Mouse (Mus musculus) heart, embryonic 16.5 days (tissue): Measurements from ENCODE around the gene Abca5. TPM values are rescaled to one million over a fixed set of nuclear protein-coding genes. Genes with fewer than 3 reads are reported as not detected.
A peak's percentile ranks its signal among the peaks of the same experiment; 100 is the strongest.
"Not testable (repeated sequence)": the region's sequence is repeated elsewhere in the genome, so short reads cannot be mapped to it uniquely, and the experiment has no call there.

Source experiments
- ATAC-seq: fragments of 200-750 bp; cut with Nextera tagmentation; replicated peaks from 2 replicates; pipeline ENCODE4 v1.8.0; 2017; ENCODE audit warnings: moderate number of reproducible peaks; ENCODE audit not compliant: insufficient read depth, low FRiP score; ENCODE audit errors: extremely low read depth
- H3K27ac ChIP-seq: fragments of 300-500 bp; sonication (generic); 2 replicates; pipeline ENCODE4 v1.5.1; 2014; ENCODE audit warnings: mild to moderate bottlenecking, low read length, control low read depth, moderate library complexity
- H3K27me3 ChIP-seq: fragments of 300-500 bp; sonication (generic); 2 replicates; pipeline ENCODE4 v1.6.1; 2014; ENCODE audit warnings: low read length, mixed read lengths; ENCODE audit not compliant: control insufficient read depth, insufficient read depth
- H3K36me3 ChIP-seq: fragments of 300-500 bp; sonication (generic); 2 replicates; pipeline ENCODE4 v1.6.1; 2014; ENCODE audit not compliant: control insufficient read depth, insufficient read depth
- H3K4me1 ChIP-seq: fragments of 300-500 bp; sonication (generic); 2 replicates; pipeline ENCODE4 v1.6.1; 2014; ENCODE audit warnings: low read length, mixed read lengths; ENCODE audit not compliant: control insufficient read depth, insufficient read depth
- H3K4me2 ChIP-seq: fragments of 300-500 bp; sonication (generic); 2 replicates; pipeline ENCODE4 v1.6.1; 2014; ENCODE audit warnings: low read depth, mild to moderate bottlenecking, control low read depth, low read length
- H3K4me3 ChIP-seq: fragments of 300-500 bp; sonication (generic); 2 replicates; pipeline ENCODE4 v1.5.1; 2014; ENCODE audit warnings: mild to moderate bottlenecking, control low read depth, low read length
- H3K9ac ChIP-seq: fragments of 300-500 bp; sonication (generic); 2 replicates; pipeline ENCODE4 v1.6.1; 2014; ENCODE audit warnings: low read length, control low read depth
- H3K9me3 ChIP-seq: fragments of 300-500 bp; sonication (generic); replicated peaks from 2 replicates; pipeline ENCODE4 v1.6.1; 2016; ENCODE audit warnings: low read length; ENCODE audit not compliant: control insufficient read depth
- WGBS: fragments of 180-500 bp; shearing (Covaris S2); extraction: QIAGEN DNeasy Blood & Tissue Kit; methylation state at CpG from one replicate; pipeline ENCODE4 v1.1.7; 2014; 5-methylcytosine and 5-hydroxymethylcytosine counted together
- polyA plus RNA-seq: library from polyadenylated mRNA; unstranded; fragments of >200 nt; fragmentation: Nextera tagmentation; extraction: Ambion mirVana; gene quantifications from 2 replicates; pipeline ENCODE4 v1.2.1, GENCODE M21; 2015

The Abca5 gene
- polyA plus RNA-seq, 1 experiment from 2014 or later, result 2.7 TPM

GRCm38 (mm10) chr11:110367638-110368037, 30.1 kb upstream of the Abca5 start:
- no peaks in the 10 kb centered on the region for H3K36me3 ChIP-seq
- peaks cover 4% of the 10 kb centered on the region; the same call in 1 of the 2 replicates for H3K4me1 ChIP-seq
- no peak overlapping the region for H3K27ac ChIP-seq
- no peak overlapping the region for H3K4me2 ChIP-seq
- no peak overlapping the region for H3K4me3 ChIP-seq
- H3K9ac ChIP-seq, result no peak overlapping the region
- H3K9me3 ChIP-seq, result no peaks in the 10 kb centered on the region
- ATAC-seq, result no peak
- H3K27me3 ChIP-seq, result no peaks in the 10 kb centered on the region
- 87% methylated on average over 13 of the region's 13 CpGs for WGBS

GRCm38 (mm10) chr11:110366902-110367301, 29.4 kb upstream of the Abca5 start:
- Histone ChIP-seq H3K4me1 (peaks cover 4% of the 10 kb centered on the region; the same call in 1 of the 2 replicates), H3K9me3 (no peaks in the 10 kb centered on the region), H3K4me2 (no peak overlapping the region), H3K27me3 (no peaks in the 10 kb centered on the region), H3K4me3 (no peak overlapping the region), H3K9ac (no peak overlapping the region), H3K27ac (no peak overlapping the region), H3K36me3 (no peaks in the 10 kb centered on the region)
- no peak for ATAC-seq
- 68% methylated on average over 3 of the region's 3 CpGs for WGBS

GRCm38 (mm10) chr11:110365016-110365415, 27.5 kb upstream of the Abca5 start:
- Histone ChIP-seq H3K27me3 (no peaks in the 10 kb centered on the region), H3K9ac (no peak overlapping the region), H3K36me3 (no peaks in the 10 kb centered on the region), H3K4me2 (no peak overlapping the region), H3K4me1 (peaks cover 4% of the 10 kb centered on the region; the same call in 1 of the 2 replicates), H3K9me3 (no peaks in the 10 kb centered on the region; the same call in 1 of the 2 replicates), H3K4me3 (no peak overlapping the region), H3K27ac (no peak overlapping the region)
- no peak for ATAC-seq
- WGBS, result 76% methylated on average over 3 of the region's 3 CpGs

GRCm38 (mm10) chr11:110357756-110358551, 20.4 kb upstream of the Abca5 start:
- no peaks in the 10 kb centered on the region for H3K4me1 ChIP-seq
- no peaks in the 10 kb centered on the region for H3K27me3 ChIP-seq
- no peak overlapping the region for H3K9ac ChIP-seq
- H3K4me2 ChIP-seq, result peak overlapping the region; percentile 33
- no peak for ATAC-seq
- no peak overlapping the region for H3K4me3 ChIP-seq
- WGBS, result 53% methylated on average over 16 of the region's 16 CpGs
- peaks cover 2% of the 10 kb centered on the region; the same call in 1 of the 2 replicates for H3K9me3 ChIP-seq
- no peak overlapping the region for H3K27ac ChIP-seq
- H3K36me3 ChIP-seq, result no peaks in the 10 kb centered on the region

- not testable (repeated sequence) for H3K27ac ChIP-seq, H3K9me3 ChIP-seq, ATAC-seq, H3K36me3 ChIP-seq, H3K4me1 ChIP-seq, H3K4me3 ChIP-seq, H3K4me2 ChIP-seq, H3K9ac ChIP-seq, H3K27me3 ChIP-seq
- 85% methylated on average over 9 of the region's 9 CpGs for WGBS
Observed at GRCm38 (mm10) chr11:110355131-110355530, 17.6 kb upstream of the Abca5 start.

- H3K4me1 ChIP-seq, result no peaks in the 10 kb centered on the region
- no peak overlapping the region for H3K4me2 ChIP-seq
- no peak overlapping the region for H3K4me3 ChIP-seq
- H3K27ac ChIP-seq, result no peak overlapping the region
- no peaks in the 10 kb centered on the region for H3K9me3 ChIP-seq
- no peak overlapping the region for H3K9ac ChIP-seq
- H3K36me3 ChIP-seq, result no peaks in the 10 kb centered on the region
- H3K27me3 ChIP-seq, result no peaks in the 10 kb centered on the region
- WGBS, result 72% methylated on average over 9 of the region's 9 CpGs
- ATAC-seq, result no peak
Observed at GRCm38 (mm10) chr11:110354261-110354660, 16.7 kb upstream of the Abca5 start.

GRCm38 (mm10) chr11:110348170-110348569, 10.7 kb upstream of the Abca5 start:
- WGBS, result 67% methylated on average over 2 of the region's 2 CpGs
- no peak overlapping the region for H3K4me3 ChIP-seq
- H3K4me2 ChIP-seq, result no peak overlapping the region
- H3K27me3 ChIP-seq, result no peaks in the 10 kb centered on the region
- ATAC-seq, result no peak
- no peaks in the 10 kb centered on the region for H3K4me1 ChIP-seq
- H3K27ac ChIP-seq, result no peak overlapping the region
- no peaks in the 10 kb centered on the region for H3K36me3 ChIP-seq
- H3K9me3 ChIP-seq, result no peaks in the 10 kb centered on the region
- H3K9ac ChIP-seq, result no peak overlapping the region

GRCm38 (mm10) chr11:110347768-110348167, 10.3 kb upstream of the Abca5 start:
- H3K9ac ChIP-seq, result no peak overlapping the region
- H3K4me2 ChIP-seq, result no peak overlapping the region
- H3K27ac ChIP-seq, result no peak overlapping the region
- H3K36me3 ChIP-seq, result no peaks in the 10 kb centered on the region
- no peak for ATAC-seq
- no peak overlapping the region for H3K4me3 ChIP-seq
- WGBS, result 53% methylated on average over 6 of the region's 6 CpGs
- H3K4me1 ChIP-seq, result no peaks in the 10 kb centered on the region
- no peaks in the 10 kb centered on the region for H3K9me3 ChIP-seq
- H3K27me3 ChIP-seq, result no peaks in the 10 kb centered on the region

- H3K27ac ChIP-seq, result no peak overlapping the region
- 1% methylated on average over 18 of the region's 18 CpGs for WGBS
Observed at GRCm38 (mm10) chr11:110336814-110337288, 665 bp downstream of the Abca5 start.

More at GRCm38 (mm10) chr11:110336814-110337288, 665 bp downstream of the Abca5 start:
- peak; percentile 9; the same call in 1 of the 2 replicates for ATAC-seq
- Histone ChIP-seq H3K27me3 (0 out of 2 replicates have a peak, but pooled peaks cover 4% of the 10 kb centered on the region), H3K9me3 (no peaks in the 10 kb centered on the region), H3K4me3 (peak overlapping the region; percentile 81), H3K4me2 (peak overlapping the region; percentile 80), H3K36me3 (no peaks in the 10 kb centered on the region), H3K9ac (peak overlapping the region; percentile 78), H3K4me1 (peaks cover 4% of the 10 kb centered on the region; the same call in 1 of the 2 replicates)
